8 mouse cellular contexts compared by ENCODE assay signal in genomic region chr1:59256751-59257231, GRCm38 (mm10). TPM values are rescaled to one million over a fixed set of nuclear protein-coding genes. Genes with fewer than 3 reads are reported as not detected.
DNase-seq lines count a peak whose midpoint lies in the region; ATAC-seq lines count a peak whose summit lies in the region.

Gene Cdk15, plus strand, starts transcription at chr1:59256906.

- WGBS in heart, embryonic 13.5 days: 17% methylated on average over 13 of the region's 13 CpGs
- WGBS in hindbrain, embryonic 10.5 days: 15% methylated on average over 13 of the region's 13 CpGs
- WGBS in midbrain, embryonic 14.5 days: 9% methylated on average over 13 of the region's 13 CpGs

- H3K4me3 ChIP-seq in heart, embryonic 13.5 days: no peak within 1 kb of the TSS
- H3K4me3 ChIP-seq in hindbrain, embryonic 10.5 days: peak within 1 kb of the TSS; percentile 24
- H3K4me3 ChIP-seq in midbrain, embryonic 14.5 days (replicated peaks; ENCODE audit: low read depth, low read length): no peak within 1 kb of the TSS

- H3K9ac ChIP-seq in heart, embryonic 13.5 days: no peak within 1 kb of the TSS
- 0 out of 2 replicates have a peak within 1 kb of the TSS, but pooled peaks have one; percentile 6 for H3K9ac ChIP-seq in midbrain, embryonic 14.5 days (replicated peaks; ENCODE audit: low read length)

- ATAC-seq in heart, embryonic 13.5 days (ENCODE audit: extremely low read depth, insufficient number of reproducible peaks, low FRiP score, low TSS enrichment): no peak
- no peak for ATAC-seq in midbrain, embryonic 14.5 days (ENCODE audit: low FRiP score, low TSS enrichment)

- no peak for DNase-seq in heart, postnatal 4 days
- DNase-seq in Muller cell, postnatal 12 days (ENCODE audit: inconsistent ontology term): peak; percentile 68
- peak; percentile 50 for DNase-seq in hindbrain, embryonic 10.5 days (ENCODE audit: low spot score)
- DNase-seq in midbrain, embryonic 14.5 days: peak; percentile 31
- no peak for DNase-seq in cerebellum, adult 8-10 months
- no peak for DNase-seq in frontal cortex, postnatal 14 days (ENCODE audit: low spot score in 2 of 2)
- DNase-seq in T-cell, adult 2 months (ENCODE audit: low spot score): no peak

- H3K9me3 ChIP-seq in heart, embryonic 13.5 days: no peaks in the 10 kb centered on the region
- H3K9me3 ChIP-seq in hindbrain, embryonic 10.5 days: no peaks in the 10 kb centered on the region
- H3K9me3 ChIP-seq in midbrain, embryonic 14.5 days (ENCODE audit: control insufficient read depth, low read length): no peaks in the 10 kb centered on the region

- H3K4me1 ChIP-seq in heart, embryonic 13.5 days: peaks cover 10% of the 10 kb centered on the region
- peaks cover 37% of the 10 kb centered on the region for H3K4me1 ChIP-seq in hindbrain, embryonic 10.5 days (replicated peaks)
- H3K4me1 ChIP-seq in midbrain, embryonic 14.5 days (ENCODE audit: control insufficient read depth, insufficient read depth, low read length): peaks cover 14% of the 10 kb centered on the region; the same call in 1 of the 2 replicates

- H3K4me2 ChIP-seq in heart, embryonic 13.5 days: peak within 1 kb of the TSS; percentile 49
- H3K4me2 ChIP-seq in midbrain, embryonic 14.5 days (ENCODE audit: low read length): 0 out of 2 replicates have a peak within 1 kb of the TSS, but pooled peaks have one; percentile 25

- peaks cover 9% of the 10 kb centered on the region for H3K27me3 ChIP-seq in heart, embryonic 13.5 days (replicated peaks)
- H3K27me3 ChIP-seq in hindbrain, embryonic 10.5 days (ENCODE audit: insufficient read depth, poor library complexity, severe bottlenecking): no peaks in the 10 kb centered on the region
- no peaks in the 10 kb centered on the region for H3K27me3 ChIP-seq in midbrain, embryonic 14.5 days (ENCODE audit: control insufficient read depth, insufficient read depth, low read length)

- no peak within 1 kb of the TSS for H3K27ac ChIP-seq in heart, embryonic 13.5 days (replicated peaks)
- H3K27ac ChIP-seq in hindbrain, embryonic 10.5 days: peak within 1 kb of the TSS; percentile 77
- no peak within 1 kb of the TSS for H3K27ac ChIP-seq in midbrain, embryonic 14.5 days (replicated peaks; ENCODE audit: low read depth, low read length)

- H3K36me3 ChIP-seq in heart, embryonic 13.5 days: no peaks in the 10 kb centered on the region
- no peaks in the 10 kb centered on the region for H3K36me3 ChIP-seq in hindbrain, embryonic 10.5 days
- no peaks in the 10 kb centered on the region for H3K36me3 ChIP-seq in midbrain, embryonic 14.5 days (ENCODE audit: control insufficient read depth, insufficient read depth, low read length)

RNA-seq across cellular contexts. Expression of gene Cdk15, which starts in this region (rescaled TPM):
- polyA plus RNA-seq in heart, embryonic 13.5 days (2015; fragmentation: Nextera tagmentation; extraction: Ambion mirVana): 0.37 TPM in 1 of 2 replicates, not detected in the other
- not detected for total RNA-seq in heart, postnatal 4 days (2021)
- 1.3 and 1.7 TPM in 2 replicates for polyA plus RNA-seq in hindbrain, embryonic 10.5 days (2016; fragmentation: Nextera tagmentation; extraction: Ambion mirVana)
- polyA plus RNA-seq in midbrain, embryonic 14.5 days (2014; fragmentation: Nextera tagmentation; extraction: Ambion mirVana): 1.2 and 1.7 TPM in 2 replicates

Comparison
In these comparisons a context has a peak if more than half of its experiments do, and no peak if none do; other contexts are left out.
1. DNase-seq: peak in Muller cell, postnatal 12 days (single experiment), hindbrain, embryonic 10.5 days (single experiment) and midbrain, embryonic 14.5 days (single experiment); none in heart, postnatal 4 days (single experiment), cerebellum, adult 8-10 months (single experiment), frontal cortex, postnatal 14 days (0 of 2) and T-cell, adult 2 months (single experiment).